Mouse (Mus musculus) naive thymus-derived CD4-positive, alpha-beta T cell, adult 5 months (primary cell): ENCODE data around the gene Stxbp5. TPM values are rescaled to one million over a fixed set of nuclear protein-coding genes. Genes with fewer than 3 reads are reported as not detected.

Source experiments
- polyA plus RNA-seq: library from polyadenylated mRNA; unstranded; fragments of 100-300 nt; shearing (Covaris generic); gene quantifications from one replicate; pipeline ENCODE4 v1.2.1, GENCODE M21; 2017

Stxbp5 gene
- polyA plus RNA-seq = 33.3 TPM

DNA sequence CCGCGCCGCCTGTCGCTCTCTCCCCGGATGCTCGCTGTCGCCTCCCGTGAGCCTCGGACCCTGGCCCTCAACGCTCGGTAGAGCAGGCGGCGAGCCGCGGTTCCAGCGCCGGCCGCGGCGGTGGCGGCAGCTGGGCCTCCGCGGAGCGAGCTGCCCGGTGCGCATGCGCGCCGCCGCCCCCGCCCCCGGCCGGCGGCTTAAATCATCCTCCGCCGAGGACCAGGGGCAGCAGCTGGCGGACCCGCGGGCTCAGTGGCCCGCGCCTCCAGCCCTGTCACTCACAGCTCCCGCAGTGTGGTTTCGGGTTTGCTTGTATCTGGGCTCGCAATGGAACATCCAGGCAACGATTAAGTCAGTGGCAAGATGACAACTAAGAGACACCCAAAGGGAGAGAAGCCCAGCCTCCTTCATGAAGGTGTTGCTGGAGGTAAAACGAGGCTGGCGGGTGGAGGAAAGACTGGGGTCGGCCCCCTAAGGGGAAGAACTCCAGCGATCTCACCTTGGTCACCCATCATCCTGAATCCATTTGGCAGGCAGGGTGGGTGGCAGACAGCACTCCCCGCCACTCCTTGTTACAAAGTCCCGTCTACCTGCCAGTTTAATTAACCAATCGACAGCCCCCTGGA lies at the start of gene Stxbp5:
Stxbp5 (minus strand) TSS at position 9 of the 626 bp plus-strand sequence.

Other genes with a start within 250 kb of the Stxbp5 start
- gene Samd5, start 225.9 kb downstream of the Stxbp5 start, polyA plus RNA-seq = not detected